Mouse (Mus musculus): ENCODE results near the gene Ifngr1. TPM values are rescaled to one million over a fixed set of nuclear protein-coding genes. Genes with fewer than 3 reads are reported as not detected.

Ifngr1 gene
- total and polyA plus RNA-seq, 3 experiments: 15.4 to 18.6 TPM; not detected in 1

DNA sequence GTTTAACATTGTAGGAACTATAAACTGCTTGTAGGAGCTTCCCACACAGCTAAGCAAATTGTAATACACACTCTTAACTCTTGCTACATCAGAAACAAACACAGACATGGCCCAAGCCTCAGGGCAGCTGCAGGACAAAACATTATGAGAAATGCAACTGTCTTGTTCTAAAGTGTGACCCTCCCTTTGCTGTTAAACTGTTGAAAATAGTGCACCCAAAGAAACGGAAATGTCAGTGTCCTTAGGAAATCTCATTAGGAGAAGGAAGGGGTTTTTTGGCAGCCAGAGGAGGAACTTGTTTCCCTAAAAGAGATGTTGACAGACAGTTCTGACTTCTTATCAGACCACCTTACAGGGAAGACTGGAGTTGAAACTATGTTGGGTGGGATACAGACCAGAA, 21.0 kb upstream of the Ifngr1 start:
- H3K27ac ChIP-seq (ENCODE audit: control insufficient read depth, low read depth, low read length): no peak overlapping the region
- no peak overlapping the region for H3K4me3 ChIP-seq (ENCODE audit: control insufficient read depth in 1 of 2, insufficient read depth in 1 of 2, low read depth in 2 of 2, low read length in 2 of 2)
- no peaks in the 10 kb centered on the region for H3K79me2 ChIP-seq (ENCODE audit: control insufficient read depth, insufficient read depth, low read length, poor library complexity)

DNA sequence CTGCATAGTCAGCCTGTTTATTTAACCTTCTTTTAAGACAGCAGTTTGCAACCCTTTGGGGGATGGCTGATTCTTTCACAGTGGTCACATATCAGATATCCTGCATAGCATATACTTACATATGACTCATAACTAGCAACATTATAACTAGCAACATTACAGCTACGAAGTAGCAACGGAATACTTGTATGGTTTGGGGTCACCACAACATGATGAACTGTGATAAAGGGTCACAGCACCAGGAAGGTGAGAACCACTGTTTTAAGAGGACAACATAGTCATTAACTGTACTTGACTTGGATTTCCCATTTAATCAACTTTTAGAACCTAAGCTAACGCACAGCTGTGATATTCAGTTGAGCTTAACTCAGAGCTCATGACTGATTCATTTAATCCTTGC, 14.2 kb upstream of the Ifngr1 start:
- Histone ChIP-seq H3K4me1 (ENCODE audit: control insufficient read depth in 1 of 2, insufficient read depth in 2 of 2, low read length in 2 of 2) (peaks cover 0 to 5% of the 10 kb centered on the region in 2 experiments; a peak in 2 of 4 replicates), H3K4me3 (ENCODE audit: control insufficient read depth in 1 of 2, insufficient read depth in 1 of 2, low read depth in 2 of 2, low read length in 2 of 2) (no peak overlapping the region)

More for the DNA sequence above, 21.0 kb upstream of the Ifngr1 start:
- Histone ChIP-seq H3K36me3 (ENCODE audit: control insufficient read depth in 1 of 2, insufficient read depth in 2 of 2, low read length in 2 of 2) (no peaks in the 10 kb centered on the region), H3K9ac (ENCODE audit: control insufficient read depth, low read depth, low read length, poor library complexity, severe bottlenecking) (no peak overlapping the region), H3K27me3 (ENCODE audit: control insufficient read depth in 1 of 2, insufficient read depth in 2 of 2, low read length in 2 of 2) (no peaks in the 10 kb centered on the region), H3K9me3 (replicated peaks; ENCODE audit: insufficient read depth, low read length) (no peaks in the 10 kb centered on the region), H3K4me1 (ENCODE audit: control insufficient read depth in 1 of 2, insufficient read depth in 2 of 2, low read length in 2 of 2) (peaks cover 0 to 6% of the 10 kb centered on the region in 2 experiments; a peak in 1 of 4 replicates)
- no peak for TF ChIP-seq USF1 (IDR thresholded peaks at IDR 0.05; ENCODE audit: low read depth, low read length)
- TF ChIP-seq TCF12 (IDR thresholded peaks at IDR 0.05; ENCODE audit: low read depth, low read length): no peak
- no peak for TF ChIP-seq MEF2A (IDR thresholded peaks at IDR 0.05; ENCODE audit: extremely low read depth, insufficient replicate concordance, low read depth, low read length, poor library complexity, severe bottlenecking)
- no peak for TF ChIP-seq SIN3A (IDR thresholded peaks at IDR 0.05; ENCODE audit: low read length)
- TF ChIP-seq SMC3 (IDR thresholded peaks at IDR 0.05; ENCODE audit: low read depth, low read length): no peak
- no peak for TF ChIP-seq POLR2A (IDR thresholded peaks at IDR 0.05; ENCODE audit: control insufficient read depth in 1 of 2, insufficient read depth in 1 of 2, low read depth in 1 of 2, low read length in 2 of 2, poor library complexity in 1 of 2)
- TF ChIP-seq ZMIZ1 (IDR thresholded peaks at IDR 0.05; ENCODE audit: low read depth, low read length): no peak
- no peak for TF ChIP-seq ZNF384 (IDR thresholded peaks at IDR 0.05; ENCODE audit: low read depth, low read length)
- no peak for TF ChIP-seq POLR2AphosphoS5 (IDR thresholded peaks at IDR 0.05; ENCODE audit: borderline replicate concordance, low read depth, low read length)
- no peak for TF ChIP-seq KAT2A (conservative IDR thresholded peaks at IDR 0.05; ENCODE audit: low read depth, low read length)
- TF ChIP-seq CHD1 (IDR thresholded peaks at IDR 0.05; ENCODE audit: low read depth, low read length): no peak
- TF ChIP-seq HCFC1 (IDR thresholded peaks at IDR 0.05; ENCODE audit: low read depth, low read length): no peak
- no peak for DNase-seq (ENCODE audit: low read depth, low spot score)

More for the DNA sequence above, 14.2 kb upstream of the Ifngr1 start:
- H3K27me3 ChIP-seq (ENCODE audit: control insufficient read depth in 1 of 2, insufficient read depth in 2 of 2, low read length in 2 of 2): no peaks in the 10 kb centered on the region
- H3K27ac ChIP-seq (ENCODE audit: control insufficient read depth, low read depth, low read length): no peak overlapping the region
- H3K9ac ChIP-seq (ENCODE audit: control insufficient read depth, low read depth, low read length, poor library complexity, severe bottlenecking): no peak overlapping the region
- DNase-seq (ENCODE audit: low read depth, low spot score): no peak
- H3K36me3 ChIP-seq (ENCODE audit: control insufficient read depth in 1 of 2, insufficient read depth in 2 of 2, low read length in 2 of 2): peaks cover 0 to 4% of the 10 kb centered on the region in 2 experiments; a peak in 2 of 4 replicates
- no peak for TF ChIP-seq EP300 (IDR thresholded peaks at IDR 0.05; ENCODE audit: low read depth in 1 of 2, low read length in 2 of 2)
- TF ChIP-seq RCOR1 (IDR thresholded peaks at IDR 0.05; ENCODE audit: low read depth, low read length): no peak
- TF ChIP-seq GATA1 (IDR thresholded peaks at IDR 0.05; ENCODE audit: low read depth, low read length): no peak
- TF ChIP-seq MEF2A (IDR thresholded peaks at IDR 0.05; ENCODE audit: extremely low read depth, insufficient replicate concordance, low read depth, low read length, poor library complexity, severe bottlenecking): no peak
- no peak for TF ChIP-seq USF2 (IDR thresholded peaks at IDR 0.05; ENCODE audit: borderline replicate concordance in 1 of 2, insufficient read depth in 1 of 2, low read depth in 1 of 2, low read length in 2 of 2)
- TF ChIP-seq E2F4 (IDR thresholded peaks at IDR 0.05; ENCODE audit: borderline replicate concordance, low read depth, low read length): no peak
- no peak for TF ChIP-seq TBP (IDR thresholded peaks at IDR 0.05; ENCODE audit: low read depth, low read length)
- no peak for TF ChIP-seq CHD1 (IDR thresholded peaks at IDR 0.05; ENCODE audit: low read depth, low read length)
- no peak for TF ChIP-seq TCF12 (IDR thresholded peaks at IDR 0.05; ENCODE audit: low read depth, low read length)
- TF ChIP-seq MAZ (IDR thresholded peaks at IDR 0.05; ENCODE audit: low read depth, low read length): no peak
- TF ChIP-seq ELF1 (IDR thresholded peaks at IDR 0.05; ENCODE audit: low read depth, low read length): no peak
- H3K9me3 ChIP-seq (replicated peaks; ENCODE audit: insufficient read depth, low read length): no peaks in the 10 kb centered on the region
- no peaks in the 10 kb centered on the region for H3K79me2 ChIP-seq (ENCODE audit: control insufficient read depth, insufficient read depth, low read length, poor library complexity)

Measured in MEL (cell line).